Mouse (Mus musculus) neural tube, embryonic 14.5 days (tissue): ENCODE results near the gene Trip6. TPM values are rescaled to one million over a fixed set of nuclear protein-coding genes. Genes with fewer than 3 reads are reported as not detected.

Experiments
- ATAC-seq: fragments of 200-750 bp; cut with Nextera tagmentation; 2 replicates; pipeline ENCODE4 v1.8.0; 2017; ENCODE audit warnings: low read depth, mild to moderate bottlenecking, moderate TSS enrichment, moderate library complexity
- H3K27ac ChIP-seq: fragments of 300-500 bp; sonication (generic); 2 replicates; pipeline ENCODE4 v1.5.1; 2014; ENCODE audit warnings: low read depth, mild to moderate bottlenecking, control low read depth, low read length, moderate library complexity, mixed read lengths
- H3K27me3 ChIP-seq: fragments of 300-500 bp; sonication (generic); 2 replicates; pipeline ENCODE4 v1.6.1; 2014; ENCODE audit warnings: low read length; ENCODE audit not compliant: control insufficient read depth, insufficient read depth
- H3K36me3 ChIP-seq: fragments of 300-500 bp; sonication (generic); 2 replicates; pipeline ENCODE4 v1.6.1; 2014; ENCODE audit warnings: low read length, mixed read lengths; ENCODE audit not compliant: control insufficient read depth, insufficient read depth
- H3K4me1 ChIP-seq: fragments of 300-500 bp; sonication (generic); 2 replicates; pipeline ENCODE4 v1.6.1; 2014; ENCODE audit warnings: low read length; ENCODE audit not compliant: control insufficient read depth, insufficient read depth
- H3K4me2 ChIP-seq: fragments of 300-500 bp; sonication (generic); 2 replicates; pipeline ENCODE4 v1.6.1; 2014; ENCODE audit warnings: mild to moderate bottlenecking, low read depth, low read length, control low read depth
- H3K4me3 ChIP-seq: fragments of 300-500 bp; sonication (generic); 2 replicates; pipeline ENCODE4 v1.5.1; 2014; ENCODE audit warnings: low read depth, low read length, control low read depth, mixed read lengths
- H3K9ac ChIP-seq: fragments of 300-500 bp; sonication (generic); replicated peaks from 2 replicates; pipeline ENCODE4 v1.6.1; 2014; ENCODE audit warnings: low read depth, mild to moderate bottlenecking, control low read depth, low read length, mixed read lengths
- H3K9me3 ChIP-seq: fragments of 300-500 bp; sonication (generic); 2 replicates; pipeline ENCODE4 v1.6.1; 2016; ENCODE audit warnings: low read length; ENCODE audit not compliant: control insufficient read depth
- WGBS: fragments of 180-500 bp; shearing (Covaris S2); extraction: QIAGEN DNeasy Blood & Tissue Kit; methylation state at CpG from one replicate; pipeline ENCODE4 v1.1.7; 2014; 5-methylcytosine and 5-hydroxymethylcytosine counted together
- polyA plus RNA-seq: library from polyadenylated mRNA; unstranded; fragments of >200 nt; fragmentation: Nextera tagmentation; extraction: Ambion mirVana; gene quantifications from 2 replicates; pipeline ENCODE4 v1.2.1, GENCODE M21; 2014

Gene Trip6
- polyA plus RNA-seq, 1 experiment from 2014 or later: 8.0 TPM

DNA sequence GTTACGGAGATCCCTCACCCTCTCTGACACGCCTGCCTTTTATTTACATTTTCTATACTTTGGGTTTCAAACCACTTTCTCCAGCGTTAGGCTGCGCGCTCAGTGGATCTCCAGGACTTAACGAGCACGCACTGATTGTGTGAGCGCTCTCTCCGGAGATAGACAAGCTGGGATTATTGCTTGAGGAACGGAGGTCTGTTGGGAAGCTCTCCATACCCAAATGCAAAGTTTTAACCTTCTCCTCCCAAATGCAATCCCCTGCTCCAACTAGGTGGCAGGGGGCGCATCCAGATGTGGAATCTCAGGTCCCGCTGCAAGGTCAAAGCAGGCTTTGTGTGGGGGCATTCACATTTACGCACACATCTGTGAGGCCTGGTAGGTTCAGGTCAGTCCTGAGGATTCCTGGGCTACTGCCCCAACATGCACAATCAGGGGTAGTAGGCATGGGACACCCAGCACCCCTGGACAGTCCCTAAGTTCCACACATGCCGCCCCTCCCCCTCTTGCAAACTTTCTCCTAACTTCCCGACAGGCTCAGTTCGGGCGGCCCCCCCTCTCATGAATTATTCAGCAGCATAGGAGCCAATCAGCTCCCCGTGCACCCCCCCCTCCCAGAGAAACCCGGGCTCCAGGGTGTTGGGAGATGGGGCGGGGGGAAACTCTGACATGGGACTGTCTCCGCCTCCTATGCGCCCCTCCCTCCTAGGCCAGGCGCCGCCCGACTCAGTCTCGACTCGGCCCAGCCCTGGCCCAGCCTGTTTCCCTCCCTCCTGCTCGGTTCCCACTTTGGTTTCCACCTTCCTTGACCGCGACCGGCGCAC is 35.4 kb upstream of the Trip6 start, which contains the start of gene Ephb4:
Ephb4 (plus strand) TSS at position 726 of the 821 bp plus-strand sequence.
- peak; percentile 90 for ATAC-seq
- H3K27me3 ChIP-seq: peaks cover 9% of the 10 kb centered on the region; the same call in 1 of the 2 replicates
- 0% methylated on average over 30 of the region's 32 CpGs for WGBS
- peak within 1 kb of the TSS; percentile 55 for H3K4me3 ChIP-seq
- peak within 1 kb of the TSS; percentile 44; the same call in 1 of the 2 replicates for H3K27ac ChIP-seq
- no peaks in the 10 kb centered on the region for H3K9me3 ChIP-seq
- peaks cover 20% of the 10 kb centered on the region for H3K4me1 ChIP-seq
- H3K9ac ChIP-seq: peak within 1 kb of the TSS; percentile 66
- H3K36me3 ChIP-seq: no peaks in the 10 kb centered on the region
- H3K4me2 ChIP-seq: peak within 1 kb of the TSS; percentile 96

- Histone ChIP-seq H3K4me2 (peak overlapping the region; percentile 96), H3K36me3 (no peaks in the 10 kb centered on the region), H3K4me3 (peak overlapping the region; percentile 55), H3K27me3 (peaks cover 9% of the 10 kb centered on the region; the same call in 1 of the 2 replicates), H3K9me3 (no peaks in the 10 kb centered on the region), H3K27ac (0 out of 2 replicates have a peak overlapping the region, but pooled peaks have one; percentile 34), H3K4me1 (peaks cover 20% of the 10 kb centered on the region), H3K9ac (peak overlapping the region; percentile 41; the same call in 1 of the 2 replicates)
- ATAC-seq: no peak; the same call in 1 of the 2 replicates
- WGBS: under 1% methylated on average over 33 of the region's 33 CpGs
Measured at GRCm38 (mm10) chr5:137348482-137349383, 34.5 kb upstream of the Trip6 start.

DNA sequence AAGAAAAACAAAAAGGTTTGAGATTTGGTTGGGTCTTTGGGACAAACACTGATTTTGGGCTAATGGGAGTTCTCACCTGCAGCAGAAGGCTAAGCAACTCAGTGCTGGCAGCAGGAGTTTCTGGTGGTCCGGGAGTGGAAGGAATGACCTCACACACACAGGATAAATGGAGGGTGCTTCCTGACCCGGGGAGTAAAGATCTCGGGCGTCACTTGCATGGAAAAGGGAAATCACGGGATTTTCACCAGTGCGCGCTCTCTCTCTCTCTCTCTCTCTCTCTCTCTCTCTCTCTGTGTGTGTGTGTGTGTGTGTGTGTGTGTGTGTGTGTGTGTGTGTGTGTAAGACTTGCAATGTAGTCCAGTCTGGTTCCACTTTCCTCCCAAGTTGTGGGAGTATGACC is 33.7 kb upstream of the Trip6 start:
- Histone ChIP-seq H3K4me1 (peaks cover 20% of the 10 kb centered on the region), H3K4me3 (no peak overlapping the region), H3K9me3 (no peaks in the 10 kb centered on the region), H3K27ac (no peak overlapping the region), H3K9ac (no peak overlapping the region), H3K36me3 (no peaks in the 10 kb centered on the region), H3K27me3 (peaks cover 9% of the 10 kb centered on the region; the same call in 1 of the 2 replicates), H3K4me2 (no peak overlapping the region)
- 32% methylated on average over 7 of the region's 7 CpGs for WGBS
- no peak for ATAC-seq

- H3K36me3 ChIP-seq: no peaks in the 10 kb centered on the region
- no peaks in the 10 kb centered on the region for H3K9me3 ChIP-seq
- 84% methylated on average over 4 of the region's 4 CpGs for whole genome bisulfite sequencing
- H3K4me2 ChIP-seq: no peak overlapping the region
- no peak overlapping the region for H3K4me3 ChIP-seq
- peaks cover 9% of the 10 kb centered on the region; the same call in 1 of the 2 replicates for H3K27me3 ChIP-seq
- H3K27ac ChIP-seq: no peak overlapping the region
- no peak overlapping the region for H3K9ac ChIP-seq
- ATAC-seq: no peak
- peaks cover 20% of the 10 kb centered on the region for H3K4me1 ChIP-seq
Measured at GRCm38 (mm10) chr5:137346983-137347382, 32.8 kb upstream of the Trip6 start.

- H3K36me3 ChIP-seq: no peaks in the 10 kb centered on the region
- no peak overlapping the region for H3K27ac ChIP-seq
- no peak overlapping the region for H3K9ac ChIP-seq
- ATAC-seq: no peak
- H3K27me3 ChIP-seq: peaks cover 9% of the 10 kb centered on the region; the same call in 1 of the 2 replicates
- H3K4me1 ChIP-seq: peaks cover 20% of the 10 kb centered on the region
- H3K9me3 ChIP-seq: no peaks in the 10 kb centered on the region
- H3K4me3 ChIP-seq: no peak overlapping the region
- no peak overlapping the region for H3K4me2 ChIP-seq
- WGBS: 80% methylated on average over 1 of the region's 1 CpGs
Measured at GRCm38 (mm10) chr5:137346388-137346787, 32.2 kb upstream of the Trip6 start.

- peaks cover 9% of the 10 kb centered on the region; the same call in 1 of the 2 replicates for H3K27me3 ChIP-seq
- no peak for ATAC-seq
- peaks cover 20% of the 10 kb centered on the region for H3K4me1 ChIP-seq
- no peaks in the 10 kb centered on the region for H3K9me3 ChIP-seq
- 25% methylated on average over 9 of the region's 9 CpGs for WGBS
- H3K4me3 ChIP-seq: no peak overlapping the region
- no peak overlapping the region for H3K4me2 ChIP-seq
- H3K27ac ChIP-seq: no peak overlapping the region
- no peak overlapping the region for H3K9ac ChIP-seq
- H3K36me3 ChIP-seq: no peaks in the 10 kb centered on the region
Measured at GRCm38 (mm10) chr5:137345821-137346220, 31.6 kb upstream of the Trip6 start.

GRCm38 (mm10) chr5:137343869-137344268 is 29.7 kb upstream of the Trip6 start:
- H3K36me3 ChIP-seq: no peaks in the 10 kb centered on the region
- no peak overlapping the region for H3K27ac ChIP-seq
- no peaks in the 10 kb centered on the region for H3K9me3 ChIP-seq
- no peak overlapping the region for H3K4me3 ChIP-seq
- no peak overlapping the region for H3K4me2 ChIP-seq
- H3K9ac ChIP-seq: no peak overlapping the region
- no peak for ATAC-seq
- H3K4me1 ChIP-seq: peaks cover 15% of the 10 kb centered on the region
- H3K27me3 ChIP-seq: 0 out of 2 replicates have a peak, but pooled peaks cover 2% of the 10 kb centered on the region

DNA sequence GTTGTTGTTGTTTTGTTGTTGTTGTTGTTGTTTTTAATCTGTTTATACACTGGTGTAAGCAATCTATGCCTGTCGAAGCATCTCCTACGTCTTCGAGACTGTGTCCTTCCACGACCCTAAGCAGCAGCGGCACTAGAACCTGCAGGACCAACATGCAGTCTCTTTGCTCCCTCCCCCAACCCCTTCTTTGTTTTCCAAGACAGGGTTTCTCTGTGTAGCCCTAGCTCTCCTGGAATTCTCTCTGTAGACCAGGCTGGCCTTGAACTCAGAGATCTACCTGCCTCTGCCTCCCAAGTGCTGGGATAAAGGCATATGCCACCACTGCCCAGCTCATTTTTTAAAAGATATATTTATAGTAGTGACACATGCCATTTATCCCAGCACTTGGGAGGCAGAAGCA is 29.2 kb upstream of the Trip6 start:
- no peak overlapping the region for H3K4me2 ChIP-seq
- ATAC-seq: no peak
- H3K4me3 ChIP-seq: no peak overlapping the region
- 97% methylated on average over 5 of the region's 5 CpGs for WGBS
- H3K36me3 ChIP-seq: no peaks in the 10 kb centered on the region
- H3K27ac ChIP-seq: no peak overlapping the region
- no peaks in the 10 kb centered on the region for H3K9me3 ChIP-seq
- H3K4me1 ChIP-seq: peaks cover 13% of the 10 kb centered on the region
- no peaks in the 10 kb centered on the region for H3K27me3 ChIP-seq
- H3K9ac ChIP-seq: no peak overlapping the region
